Mouse (Mus musculus) testis, adult 2 months (tissue): ENCODE data around the gene Iqcf1.

Experiments used
- CTCF ChIP-seq: fragments of 200-500 bp; IDR thresholded peaks from 2 replicates; pipeline ENCODE4 v1.5.1; 2012; ENCODE audit warnings: low read depth, mild to moderate bottlenecking, inconsistent platforms, low read length, moderate library complexity; ENCODE audit not compliant: control insufficient read depth, insufficient read depth, insufficient replicate concordance
- POLR2A ChIP-seq: fragments of 200-500 bp; IDR thresholded peaks from 2 replicates; pipeline ENCODE4 v1.6.1; 2012; ENCODE audit warnings: low read depth, mild to moderate bottlenecking, inconsistent platforms, low read length, moderate library complexity; ENCODE audit not compliant: control insufficient read depth

GRCm38 (mm10) chr9:106513566-106513965, 13.8 kb downstream of the Iqcf1 start:
- TF ChIP-seq CTCF, result no peak
- no peak for TF ChIP-seq POLR2A
